ENCODE assay signal across 13 mouse cellular contexts in the genomic region with DNA sequence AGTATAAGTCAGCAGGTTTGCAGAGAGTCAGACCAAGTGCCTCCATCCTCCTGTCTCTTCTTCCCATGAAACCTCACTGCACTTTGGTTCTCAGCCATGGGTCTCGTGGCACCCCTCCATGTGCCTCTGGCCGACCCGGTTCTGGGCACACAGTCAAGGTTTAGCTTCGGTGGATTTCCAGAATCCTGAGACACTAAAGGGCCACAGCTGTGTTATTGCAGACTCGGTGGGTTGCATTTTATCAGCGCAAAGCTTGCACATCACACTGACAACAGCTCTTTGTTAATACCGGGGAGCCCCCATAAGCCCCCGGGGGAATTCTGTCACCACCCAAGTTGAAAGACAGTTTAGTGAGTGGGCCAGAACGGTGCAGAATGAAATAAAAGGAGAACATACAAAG.
DNase-seq lines count a peak whose midpoint lies in the region; ATAC-seq and TF ChIP-seq lines count a peak whose summit lies in the region.
"Had no signal": no experiment of that assay in that cellular context is flagged by ENCODE, and none has a peak within 500 bp of the region (broad histone marks: within the 10 kb centered on the region; RNA-seq: fewer than 3 reads in every experiment).

No protein-coding gene starts in this region.

- H3K9me3 ChIP-seq in heart, embryonic 10.5 days, result no peaks in the 10 kb centered on the region
- H3K9me3 ChIP-seq in lung, embryonic 16.5 days (ENCODE audit: control insufficient read depth, low read length), result no peaks in the 10 kb centered on the region
- no peaks in the 10 kb centered on the region for H3K9me3 ChIP-seq in lung, postnatal 0 days (ENCODE audit: low read length)
- H3K9me3 ChIP-seq: embryonic facial prominence, embryonic 15.5 days; forebrain, embryonic 12.5 days had no signal

- ATAC-seq in lung, embryonic 16.5 days (ENCODE audit: low read depth), result peak; percentile 37; the same call in 1 of the 2 replicates
- ATAC-seq in lung, postnatal 0 days, result no peak

- H3K36me3 ChIP-seq in heart, embryonic 10.5 days, result no peaks in the 10 kb centered on the region
- no peaks in the 10 kb centered on the region for H3K36me3 ChIP-seq in lung, embryonic 16.5 days (ENCODE audit: control insufficient read depth, insufficient read depth, low read length)
- no peaks in the 10 kb centered on the region for H3K36me3 ChIP-seq in lung, postnatal 0 days (ENCODE audit: insufficient read depth, low read length)
- H3K36me3 ChIP-seq: embryonic facial prominence, embryonic 15.5 days; forebrain, embryonic 12.5 days had no signal

- peaks cover 34% of the 10 kb centered on the region for H3K4me1 ChIP-seq in heart, embryonic 10.5 days
- peaks cover 20% of the 10 kb centered on the region for H3K4me1 ChIP-seq in lung, embryonic 16.5 days (replicated peaks; ENCODE audit: control insufficient read depth, insufficient read depth, low read length)
- no peaks in the 10 kb centered on the region for H3K4me1 ChIP-seq in lung, postnatal 0 days (ENCODE audit: insufficient read depth, low read depth, low read length)
- H3K4me1 ChIP-seq: megakaryocyte, embryonic 14.5 days had no signal

- WGBS in heart, embryonic 10.5 days, result 70% methylated on average over 9 of the region's 9 CpGs
- 51% methylated on average over 9 of the region's 9 CpGs for WGBS in lung, embryonic 16.5 days
- 62% methylated on average over 9 of the region's 9 CpGs for WGBS in lung, postnatal 0 days

- TF ChIP-seq EP300 in lung, postnatal 0 days (IDR thresholded peaks at IDR 0.05), result no peak

- no peak overlapping the region for H3K4me3 ChIP-seq in heart, embryonic 10.5 days
- no peak overlapping the region for H3K4me3 ChIP-seq in lung, embryonic 16.5 days (ENCODE audit: low read length)
- no peak overlapping the region for H3K4me3 ChIP-seq in lung, postnatal 0 days (ENCODE audit: low read depth, low read length)
- H3K4me3 ChIP-seq: embryonic facial prominence, embryonic 15.5 days; forebrain, embryonic 12.5 days; megakaryocyte, embryonic 14.5 days had no signal

- no peak overlapping the region for H3K4me2 ChIP-seq in lung, embryonic 16.5 days (ENCODE audit: low read depth, low read length)
- no peak overlapping the region for H3K4me2 ChIP-seq in lung, postnatal 0 days (replicated peaks; ENCODE audit: low read depth, low read length)
- H3K4me2 ChIP-seq: embryonic facial prominence, embryonic 15.5 days; forebrain, embryonic 12.5 days had no signal

- no peak overlapping the region for H3K27ac ChIP-seq in heart, embryonic 10.5 days
- no peak overlapping the region for H3K27ac ChIP-seq in lung, embryonic 16.5 days (ENCODE audit: low read length)
- no peak overlapping the region for H3K27ac ChIP-seq in lung, postnatal 0 days (ENCODE audit: low read length)
- H3K27ac ChIP-seq: embryonic facial prominence, embryonic 15.5 days; forebrain, embryonic 12.5 days; liver, embryonic 14.5 days had no signal

- no peak overlapping the region for H3K9ac ChIP-seq in lung, embryonic 16.5 days (ENCODE audit: low read length)
- no peak overlapping the region for H3K9ac ChIP-seq in lung, postnatal 0 days (replicated peaks; ENCODE audit: low read depth)
- H3K9ac ChIP-seq: embryonic facial prominence, embryonic 15.5 days; forebrain, embryonic 12.5 days; liver, embryonic 14.5 days had no signal

- H3K27me3 ChIP-seq in heart, embryonic 10.5 days (ENCODE audit: insufficient read depth, poor library complexity, severe bottlenecking), result peaks cover 19% of the 10 kb centered on the region
- H3K27me3 ChIP-seq in lung, embryonic 16.5 days (ENCODE audit: control insufficient read depth, insufficient read depth, low read depth, low read length), result no peaks in the 10 kb centered on the region; the same call in 1 of the 2 replicates
- no peaks in the 10 kb centered on the region for H3K27me3 ChIP-seq in lung, postnatal 0 days (replicated peaks; ENCODE audit: insufficient read depth, low read length)
- H3K27me3 ChIP-seq: megakaryocyte, embryonic 14.5 days had no signal

- no peak for TF ChIP-seq CTCF in lung, postnatal 0 days (IDR thresholded peaks at IDR 0.05)

- peak; percentile 93 for DNase-seq in heart, adult 11 months
- no peak for DNase-seq in heart, embryonic 10.5 days (ENCODE audit: low spot score)
- no peak for DNase-seq in lung, postnatal 0 days (ENCODE audit: low spot score)
- DNase-seq in Muller cell, postnatal 12 days (ENCODE audit: inconsistent ontology term), result peak; percentile 78
- DNase-seq in heart, postnatal 4 days, result peak; percentile 30
- no peak for DNase-seq in adipocyte (ENCODE audit: low spot score)
- DNase-seq: adrenal gland, postnatal 25 days; thymus, postnatal 36 days had no signal

Comparison
In these comparisons a context has a peak if more than half of its experiments do, and no peak if none do; other contexts are left out.
1. DNase-seq: peak in heart, adult 11 months (single experiment), Muller cell, postnatal 12 days (single experiment) and heart, postnatal 4 days (single experiment); none in heart, embryonic 10.5 days (single experiment), lung, postnatal 0 days (single experiment) and adipocyte (single experiment).